Mouse (Mus musculus): Measurements from ENCODE around the gene Rps13. TPM values are rescaled to one million over a fixed set of nuclear protein-coding genes. Genes with fewer than 3 reads are reported as not detected.
A peak's percentile ranks its signal among the peaks of the same experiment; 100 is the strongest.

The Rps13 gene
- polyA plus RNA-seq, 1 experiment = 243 TPM

- peak overlapping the region; percentile 95 for H3K4me3 ChIP-seq (ENCODE audit: insufficient read depth, low read depth, low read length)
- H3K27ac ChIP-seq (ENCODE audit: insufficient read depth, low read depth, low read length) = peak overlapping the region; percentile 96
- peak; percentile 93 for DNase-seq
- 2% methylated on average over 62 of the region's 63 CpGs for WGBS
- no peaks in the 10 kb centered on the region for H3K36me3 ChIP-seq (ENCODE audit: control insufficient read depth, insufficient read depth, low read length)
- peaks cover 19% of the 10 kb centered on the region for H3K4me1 ChIP-seq (ENCODE audit: control insufficient read depth, insufficient read depth, low read length)
- TF ChIP-seq POLR2A (IDR thresholded peaks at IDR 0.05; ENCODE audit: low read depth, low read length) (no peak), CTCF (conservative IDR thresholded peaks at IDR 0.05; ENCODE audit: insufficient read depth, insufficient read length, low read depth, low read length) (no peak)
- no peaks in the 10 kb centered on the region for H3K27me3 ChIP-seq (replicated peaks; ENCODE audit: control insufficient read depth, insufficient read depth, low read length)
Measured at GRCm38 (mm10) chr7:116307099-116307870, 26.7 kb downstream of the Rps13 start.

GRCm38 (mm10) chr7:116306601-116307000 is 27.4 kb downstream of the Rps13 start:
- TF ChIP-seq POLR2A (IDR thresholded peaks at IDR 0.05; ENCODE audit: low read depth, low read length) = no peak
- no peak for TF ChIP-seq CTCF (conservative IDR thresholded peaks at IDR 0.05; ENCODE audit: insufficient read depth, insufficient read length, low read depth, low read length)
- DNase-seq = no peak
- peaks cover 24% of the 10 kb centered on the region for H3K4me1 ChIP-seq (ENCODE audit: control insufficient read depth, insufficient read depth, low read length)
- WGBS = 7% methylated on average over 5 of the region's 5 CpGs
- H3K27me3 ChIP-seq (replicated peaks; ENCODE audit: control insufficient read depth, insufficient read depth, low read length) = no peaks in the 10 kb centered on the region
- H3K36me3 ChIP-seq (ENCODE audit: control insufficient read depth, insufficient read depth, low read length) = no peaks in the 10 kb centered on the region
- peak overlapping the region; percentile 85 for H3K27ac ChIP-seq (ENCODE audit: insufficient read depth, low read depth, low read length)
- no peak overlapping the region for H3K4me3 ChIP-seq (ENCODE audit: insufficient read depth, low read depth, low read length)

- WGBS = 52% methylated on average over 5 of the region's 5 CpGs
- DNase-seq = peak; percentile 69
Measured at GRCm38 (mm10) chr7:116301661-116302311, 32.2 kb downstream of the Rps13 start.

GRCm38 (mm10) chr7:116301144-116301543 is 32.9 kb downstream of the Rps13 start:
- Histone ChIP-seq H3K27ac (ENCODE audit: insufficient read depth, low read depth, low read length) (peak overlapping the region; percentile 11), H3K27me3 (replicated peaks; ENCODE audit: control insufficient read depth, insufficient read depth, low read length) (no peaks in the 10 kb centered on the region), H3K4me3 (ENCODE audit: insufficient read depth, low read depth, low read length) (no peak overlapping the region), H3K4me1 (ENCODE audit: control insufficient read depth, insufficient read depth, low read length) (peaks cover 25% of the 10 kb centered on the region), H3K36me3 (ENCODE audit: control insufficient read depth, insufficient read depth, low read length) (no peaks in the 10 kb centered on the region)
- DNase-seq = no peak
- no peak for TF ChIP-seq CTCF (conservative IDR thresholded peaks at IDR 0.05; ENCODE audit: insufficient read depth, insufficient read length, low read depth, low read length)
- no peak for TF ChIP-seq POLR2A (IDR thresholded peaks at IDR 0.05; ENCODE audit: low read depth, low read length)
- WGBS = 58% methylated on average over 4 of the region's 4 CpGs

More at GRCm38 (mm10) chr7:116301661-116302311, 32.2 kb downstream of the Rps13 start:
- TF ChIP-seq POLR2A (IDR thresholded peaks at IDR 0.05; ENCODE audit: low read depth, low read length) (no peak), CTCF (conservative IDR thresholded peaks at IDR 0.05; ENCODE audit: insufficient read depth, insufficient read length, low read depth, low read length) (no peak)
- peaks cover 31% of the 10 kb centered on the region for H3K4me1 ChIP-seq (ENCODE audit: control insufficient read depth, insufficient read depth, low read length)
- peak overlapping the region; percentile 26 for H3K27ac ChIP-seq (ENCODE audit: insufficient read depth, low read depth, low read length)
- H3K4me3 ChIP-seq (ENCODE audit: insufficient read depth, low read depth, low read length) = no peak overlapping the region
- H3K27me3 ChIP-seq (replicated peaks; ENCODE audit: control insufficient read depth, insufficient read depth, low read length) = no peaks in the 10 kb centered on the region
- no peaks in the 10 kb centered on the region for H3K36me3 ChIP-seq (ENCODE audit: control insufficient read depth, insufficient read depth, low read length)

- no peaks in the 10 kb centered on the region for H3K27me3 ChIP-seq (replicated peaks; ENCODE audit: control insufficient read depth, insufficient read depth, low read length)
- no peak overlapping the region for H3K27ac ChIP-seq (ENCODE audit: insufficient read depth, low read depth, low read length)
- no peak for DNase-seq
- H3K4me3 ChIP-seq (ENCODE audit: insufficient read depth, low read depth, low read length) = no peak overlapping the region
- H3K36me3 ChIP-seq (ENCODE audit: control insufficient read depth, insufficient read depth, low read length) = no peaks in the 10 kb centered on the region
- TF ChIP-seq POLR2A (IDR thresholded peaks at IDR 0.05; ENCODE audit: low read depth, low read length) (no peak), CTCF (conservative IDR thresholded peaks at IDR 0.05; ENCODE audit: insufficient read depth, insufficient read length, low read depth, low read length) (no peak)
- peaks cover 36% of the 10 kb centered on the region for H3K4me1 ChIP-seq (ENCODE audit: control insufficient read depth, insufficient read depth, low read length)
- WGBS = 81% methylated on average over 2 of the region's 2 CpGs
Measured at GRCm38 (mm10) chr7:116298851-116299250, 35.1 kb downstream of the Rps13 start.

- peak; percentile 89 for DNase-seq
- TF ChIP-seq CTCF (conservative IDR thresholded peaks at IDR 0.05; ENCODE audit: insufficient read depth, insufficient read length, low read depth, low read length) (no peak), POLR2A (IDR thresholded peaks at IDR 0.05; ENCODE audit: low read depth, low read length) (no peak)
- Histone ChIP-seq H3K27me3 (replicated peaks; ENCODE audit: control insufficient read depth, insufficient read depth, low read length) (no peaks in the 10 kb centered on the region), H3K4me1 (ENCODE audit: control insufficient read depth, insufficient read depth, low read length) (peaks cover 38% of the 10 kb centered on the region), H3K36me3 (ENCODE audit: control insufficient read depth, insufficient read depth, low read length) (no peaks in the 10 kb centered on the region), H3K4me3 (ENCODE audit: insufficient read depth, low read depth, low read length) (no peak overlapping the region), H3K27ac (ENCODE audit: insufficient read depth, low read depth, low read length) (peak overlapping the region; percentile 32; the same call in 1 of the 2 replicates)
- 49% methylated on average over 10 of the region's 10 CpGs for WGBS
Measured at GRCm38 (mm10) chr7:116298389-116298788, 35.6 kb downstream of the Rps13 start.

GRCm38 (mm10) chr7:116294961-116295360 is 39.0 kb downstream of the Rps13 start:
- Histone ChIP-seq H3K27me3 (replicated peaks; ENCODE audit: control insufficient read depth, insufficient read depth, low read length) (no peaks in the 10 kb centered on the region), H3K36me3 (ENCODE audit: control insufficient read depth, insufficient read depth, low read length) (no peaks in the 10 kb centered on the region), H3K4me1 (ENCODE audit: control insufficient read depth, insufficient read depth, low read length) (peaks cover 44% of the 10 kb centered on the region), H3K27ac (ENCODE audit: insufficient read depth, low read depth, low read length) (0 out of 2 replicates have a peak overlapping the region, but pooled peaks have one; percentile 9), H3K4me3 (ENCODE audit: insufficient read depth, low read depth, low read length) (no peak overlapping the region)
- 55% methylated on average over 3 of the region's 3 CpGs for WGBS
- DNase-seq = peak; percentile 59
- TF ChIP-seq POLR2A (IDR thresholded peaks at IDR 0.05; ENCODE audit: low read depth, low read length) (no peak), CTCF (conservative IDR thresholded peaks at IDR 0.05; ENCODE audit: insufficient read depth, insufficient read length, low read depth, low read length) (no peak)

Measured in kidney, adult 2 months (tissue).